Comparison of ENCODE assay signal across 18 mouse cellular contexts in the genomic region with DNA sequence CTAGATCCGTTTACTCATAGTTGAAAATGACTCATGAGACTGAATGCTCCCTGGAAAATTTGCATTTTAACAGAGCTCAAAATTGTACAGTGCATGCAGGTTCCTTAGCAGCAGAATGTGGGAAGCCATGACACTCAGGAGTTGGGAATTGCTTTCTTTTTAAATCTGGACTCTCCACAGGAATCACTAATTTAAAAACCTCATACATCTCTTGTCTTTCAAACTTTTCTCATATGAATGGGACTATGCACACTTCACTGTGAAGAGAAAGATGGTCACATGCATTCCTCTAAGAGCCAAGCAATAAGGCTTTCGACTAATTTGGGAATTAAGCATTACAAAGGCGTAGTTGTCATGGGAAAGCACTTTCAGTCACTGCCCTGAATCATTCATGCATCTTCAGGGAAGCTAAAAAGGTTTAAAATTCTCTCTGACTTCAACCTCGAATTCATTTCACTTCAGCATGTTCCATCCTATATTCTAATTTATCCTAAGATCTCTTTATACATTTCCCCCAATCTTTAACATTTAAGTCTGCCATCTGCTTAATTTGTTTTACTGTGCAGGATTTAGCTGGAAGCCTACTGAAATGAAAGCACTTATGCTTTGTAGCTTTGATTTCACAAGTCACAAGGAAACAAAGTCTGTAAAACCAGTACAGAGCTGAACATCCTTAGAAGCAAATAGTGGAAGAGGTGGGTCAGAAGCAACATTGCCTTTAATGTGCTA.
A peak's percentile ranks its signal among the peaks of the same experiment; 100 is the strongest.
DNase-seq lines count a peak whose midpoint lies in the region; ATAC-seq and TF ChIP-seq lines count a peak whose summit lies in the region.
"Had no signal": no experiment of that assay in that cellular context is flagged by ENCODE, and none has a peak within 500 bp of the region (broad histone marks: within the 10 kb centered on the region; RNA-seq: fewer than 3 reads in every experiment).

No protein-coding gene starts in this region.

- no peak for ATAC-seq in midbrain, embryonic 14.5 days (ENCODE audit: low FRiP score, low TSS enrichment)
- ATAC-seq in midbrain, embryonic 16.5 days, result no peak
- ATAC-seq in forebrain, embryonic 15.5 days (replicated peaks), result peak; percentile 67
- no peak for ATAC-seq in liver, postnatal 0 days
- ATAC-seq: inflammation-experienced regulatory T-cells, adult 6 months had no signal

- no peak overlapping the region for H3K4me2 ChIP-seq in midbrain, embryonic 14.5 days (ENCODE audit: low read length)
- H3K4me2 ChIP-seq in midbrain, embryonic 16.5 days (ENCODE audit: low read length), result no peak overlapping the region
- H3K4me2 ChIP-seq in forebrain, embryonic 15.5 days (replicated peaks), result no peak overlapping the region
- no peak overlapping the region for H3K4me2 ChIP-seq in liver, postnatal 0 days (ENCODE audit: low read depth, low read length)
- H3K4me2 ChIP-seq: embryonic facial prominence, embryonic 12.5 days; limb, embryonic 12.5 days; liver, embryonic 13.5 days; neural tube, embryonic 13.5 days had no signal

- DNase-seq in frontal cortex, adult 2 months (ENCODE audit: extremely low spot score in 1 of 2, low spot score in 1 of 2), result peak; percentile 43 to 72
- DNase-seq in frontal cortex, postnatal 25 days (ENCODE audit: low spot score in 2 of 2), result no peak
- DNase-seq in midbrain, embryonic 14.5 days, result peak; percentile 10
- DNase-seq in telencephalon, adult 2 months (ENCODE audit: low read depth, low spot score), result peak; percentile 84
- no peak for DNase-seq in liver, postnatal 0 days
- DNase-seq: adrenal gland, postnatal 10 days; cerebellum, adult 18-20 months; gastrocnemius, postnatal 10 days; kidney, adult 9 months; liver, embryonic 13.5 days; thymus, postnatal 36 days had no signal

- WGBS in midbrain, embryonic 14.5 days, result 47% methylated on average over 4 of the region's 4 CpGs
- 35% methylated on average over 4 of the region's 4 CpGs for WGBS in midbrain, embryonic 16.5 days
- WGBS in forebrain, embryonic 15.5 days, result 20% methylated on average over 4 of the region's 4 CpGs
- WGBS in liver, postnatal 0 days (ENCODE audit: insufficient replicate concordance), result 65% methylated on average over 4 of the region's 4 CpGs

- no peak for TF ChIP-seq EP300 in liver, postnatal 0 days (IDR thresholded peaks at IDR 0.05; ENCODE audit: low read depth)

- no peak for TF ChIP-seq CTCF in liver, postnatal 0 days (IDR thresholded peaks at IDR 0.05; ENCODE audit: low read depth)

- no peak overlapping the region for H3K27ac ChIP-seq in midbrain, embryonic 14.5 days (replicated peaks; ENCODE audit: low read depth, low read length)
- no peak overlapping the region for H3K27ac ChIP-seq in midbrain, embryonic 16.5 days (ENCODE audit: low read length)
- peak overlapping the region; percentile 38; the same call in 1 of the 2 replicates for H3K27ac ChIP-seq in forebrain, embryonic 15.5 days (replicated peaks)
- no peak overlapping the region for H3K27ac ChIP-seq in liver, postnatal 0 days (ENCODE audit: low read depth)
- H3K27ac ChIP-seq: embryonic facial prominence, embryonic 12.5 days; hindbrain, embryonic 10.5 days; limb, embryonic 12.5 days; liver, embryonic 13.5 days; neural tube, embryonic 13.5 days had no signal

- H3K9me3 ChIP-seq in midbrain, embryonic 14.5 days (ENCODE audit: control insufficient read depth, low read length), result no peaks in the 10 kb centered on the region
- no peaks in the 10 kb centered on the region for H3K9me3 ChIP-seq in midbrain, embryonic 16.5 days (replicated peaks; ENCODE audit: control insufficient read depth, low read length, poor library complexity, severe bottlenecking)
- H3K9me3 ChIP-seq in forebrain, embryonic 15.5 days, result no peaks in the 10 kb centered on the region
- H3K9me3 ChIP-seq in liver, postnatal 0 days (ENCODE audit: low read length), result no peaks in the 10 kb centered on the region
- H3K9me3 ChIP-seq: embryonic facial prominence, embryonic 12.5 days; hindbrain, embryonic 10.5 days; limb, embryonic 12.5 days; liver, embryonic 13.5 days; neural tube, embryonic 13.5 days had no signal

- H3K27me3 ChIP-seq in midbrain, embryonic 14.5 days (ENCODE audit: control insufficient read depth, insufficient read depth, low read length), result no peaks in the 10 kb centered on the region
- no peaks in the 10 kb centered on the region for H3K27me3 ChIP-seq in midbrain, embryonic 16.5 days (ENCODE audit: control insufficient read depth, insufficient read depth, low read depth, low read length)
- no peaks in the 10 kb centered on the region for H3K27me3 ChIP-seq in forebrain, embryonic 15.5 days
- no peaks in the 10 kb centered on the region for H3K27me3 ChIP-seq in liver, postnatal 0 days (ENCODE audit: insufficient read depth, low read length)
- H3K27me3 ChIP-seq: embryonic facial prominence, embryonic 12.5 days; limb, embryonic 12.5 days; liver, embryonic 13.5 days; neural tube, embryonic 13.5 days had no signal

- no peaks in the 10 kb centered on the region for H3K36me3 ChIP-seq in midbrain, embryonic 14.5 days (ENCODE audit: control insufficient read depth, insufficient read depth, low read length)
- no peaks in the 10 kb centered on the region for H3K36me3 ChIP-seq in midbrain, embryonic 16.5 days (ENCODE audit: control insufficient read depth, insufficient read depth, low read length)
- no peaks in the 10 kb centered on the region for H3K36me3 ChIP-seq in forebrain, embryonic 15.5 days
- H3K36me3 ChIP-seq in liver, postnatal 0 days (replicated peaks; ENCODE audit: insufficient read depth, low read length), result no peaks in the 10 kb centered on the region
- H3K36me3 ChIP-seq: embryonic facial prominence, embryonic 12.5 days; hindbrain, embryonic 10.5 days; limb, embryonic 12.5 days; liver, embryonic 13.5 days; neural tube, embryonic 13.5 days had no signal

- no peak overlapping the region for H3K4me3 ChIP-seq in midbrain, embryonic 14.5 days (replicated peaks; ENCODE audit: low read depth, low read length)
- H3K4me3 ChIP-seq in midbrain, embryonic 16.5 days (ENCODE audit: low read depth, low read length), result no peak overlapping the region
- no peak overlapping the region for H3K4me3 ChIP-seq in forebrain, embryonic 15.5 days
- no peak overlapping the region for H3K4me3 ChIP-seq in liver, postnatal 0 days (ENCODE audit: low read depth, low read length)
- H3K4me3 ChIP-seq: embryonic facial prominence, embryonic 12.5 days; hindbrain, embryonic 10.5 days; limb, embryonic 12.5 days; liver, embryonic 13.5 days; neural tube, embryonic 13.5 days had no signal

- no peak overlapping the region for H3K9ac ChIP-seq in midbrain, embryonic 14.5 days (replicated peaks; ENCODE audit: low read length)
- H3K9ac ChIP-seq in midbrain, embryonic 16.5 days (ENCODE audit: low read depth, low read length), result no peak overlapping the region
- no peak overlapping the region for H3K9ac ChIP-seq in forebrain, embryonic 15.5 days (replicated peaks)
- H3K9ac ChIP-seq in liver, postnatal 0 days (replicated peaks), result no peak overlapping the region
- H3K9ac ChIP-seq: embryonic facial prominence, embryonic 12.5 days; limb, embryonic 12.5 days; liver, embryonic 13.5 days; neural tube, embryonic 13.5 days had no signal

- no peaks in the 10 kb centered on the region for H3K4me1 ChIP-seq in midbrain, embryonic 14.5 days (ENCODE audit: control insufficient read depth, insufficient read depth, low read length)
- H3K4me1 ChIP-seq in midbrain, embryonic 16.5 days (ENCODE audit: control insufficient read depth, insufficient read depth, low read length), result no peaks in the 10 kb centered on the region
- peaks cover 13% of the 10 kb centered on the region for H3K4me1 ChIP-seq in forebrain, embryonic 15.5 days
- H3K4me1 ChIP-seq in liver, postnatal 0 days (ENCODE audit: insufficient read depth), result no peaks in the 10 kb centered on the region
- H3K4me1 ChIP-seq: embryonic facial prominence, embryonic 12.5 days; hindbrain, embryonic 10.5 days; limb, embryonic 12.5 days; liver, embryonic 13.5 days; neural tube, embryonic 13.5 days had no signal

Comparison
In these comparisons a context has a peak if more than half of its experiments do, and no peak if none do; other contexts are left out.
1. DNase-seq: peak in frontal cortex, adult 2 months (2 of 2), midbrain, embryonic 14.5 days (single experiment) and telencephalon, adult 2 months (single experiment); none in frontal cortex, postnatal 25 days (0 of 2) and liver, postnatal 0 days (single experiment).